Mouse (Mus musculus): Measurements from ENCODE around the gene Ephb4. TPM values are rescaled to one million over a fixed set of nuclear protein-coding genes. Genes with fewer than 3 reads are reported as not detected.

Gene Ephb4
- polyA plus RNA-seq, 1 experiment from 2014 or later: 5.7 TPM

- ATAC-seq (no peak), DNase-seq (no peak)
- H3K4me1 ChIP-seq (ENCODE audit: insufficient read depth): peaks cover 13% of the 10 kb centered on the region
- peaks cover 3% of the 10 kb centered on the region; the same call in 1 of the 2 replicates for H3K36me3 ChIP-seq (replicated peaks; ENCODE audit: insufficient read depth, low read length)
- no peak for TF ChIP-seq EP300 (IDR thresholded peaks at IDR 0.05; ENCODE audit: low read depth)
- no peak for TF ChIP-seq CTCF (IDR thresholded peaks at IDR 0.05; ENCODE audit: low read depth)
- peak overlapping the region; percentile 59 for H3K4me3 ChIP-seq (ENCODE audit: low read depth, low read length)
- WGBS (ENCODE audit: insufficient replicate concordance): 47% methylated on average over 4 of the region's 4 CpGs
- peak overlapping the region; percentile 74; the same call in 1 of the 2 replicates for H3K9ac ChIP-seq (replicated peaks)
- peak overlapping the region; percentile 40; the same call in 1 of the 2 replicates for H3K27ac ChIP-seq (ENCODE audit: low read depth)
- peaks cover 37% of the 10 kb centered on the region for H3K27me3 ChIP-seq (ENCODE audit: insufficient read depth, low read length)
- no peaks in the 10 kb centered on the region for H3K9me3 ChIP-seq (ENCODE audit: low read length)
- H3K4me2 ChIP-seq (ENCODE audit: low read depth, low read length): peak overlapping the region; percentile 74
Measured at GRCm38 (mm10) chr5:137351394-137351793, 1.5 kb downstream of the Ephb4 start.

GRCm38 (mm10) chr5:137352011-137352975 lies 2.4 kb downstream of the Ephb4 start:
- DNase-seq: no peak
- Histone ChIP-seq H3K27me3 (ENCODE audit: insufficient read depth, low read length) (peaks cover 37% of the 10 kb centered on the region), H3K9ac (replicated peaks) (peak overlapping the region; percentile 74; the same call in 1 of the 2 replicates), H3K9me3 (ENCODE audit: low read length) (no peaks in the 10 kb centered on the region), H3K27ac (ENCODE audit: low read depth) (peak overlapping the region; percentile 40; the same call in 1 of the 2 replicates), H3K4me2 (ENCODE audit: low read depth, low read length) (peak overlapping the region; percentile 74), H3K36me3 (replicated peaks; ENCODE audit: insufficient read depth, low read length) (peaks cover 4% of the 10 kb centered on the region), H3K4me1 (ENCODE audit: insufficient read depth) (peaks cover 6% of the 10 kb centered on the region; the same call in 1 of the 2 replicates), H3K4me3 (ENCODE audit: low read depth, low read length) (peak overlapping the region; percentile 59)
- WGBS (ENCODE audit: insufficient replicate concordance): 37% methylated on average over 16 of the region's 16 CpGs
- TF ChIP-seq CTCF (IDR thresholded peaks at IDR 0.05; ENCODE audit: low read depth) (no peak), EP300 (IDR thresholded peaks at IDR 0.05; ENCODE audit: low read depth) (no peak)
- ATAC-seq: no peak

- no peaks in the 10 kb centered on the region for H3K9me3 ChIP-seq (ENCODE audit: low read length)
- H3K4me3 ChIP-seq (ENCODE audit: low read depth, low read length): no peak overlapping the region
- no peak overlapping the region for H3K27ac ChIP-seq (ENCODE audit: low read depth)
- H3K36me3 ChIP-seq (replicated peaks; ENCODE audit: insufficient read depth, low read length): peaks cover 7% of the 10 kb centered on the region
- H3K4me1 ChIP-seq (ENCODE audit: insufficient read depth): peaks cover 6% of the 10 kb centered on the region; the same call in 1 of the 2 replicates
- 73% methylated on average over 17 of the region's 17 CpGs for WGBS (ENCODE audit: insufficient replicate concordance)
- H3K27me3 ChIP-seq (ENCODE audit: insufficient read depth, low read length): peaks cover 22% of the 10 kb centered on the region
- DNase-seq (no peak), ATAC-seq (no peak)
- H3K9ac ChIP-seq (replicated peaks): no peak overlapping the region
- no peak overlapping the region for H3K4me2 ChIP-seq (ENCODE audit: low read depth, low read length)
- no peak for TF ChIP-seq EP300 (IDR thresholded peaks at IDR 0.05; ENCODE audit: low read depth)
- TF ChIP-seq CTCF (IDR thresholded peaks at IDR 0.05; ENCODE audit: low read depth): no peak
Measured at GRCm38 (mm10) chr5:137354091-137354490, 4.2 kb downstream of the Ephb4 start.

GRCm38 (mm10) chr5:137358382-137358781 lies 8.5 kb downstream of the Ephb4 start:
- no peaks in the 10 kb centered on the region for H3K9me3 ChIP-seq (ENCODE audit: low read length)
- H3K27me3 ChIP-seq (ENCODE audit: insufficient read depth, low read length): no peaks in the 10 kb centered on the region
- no peak overlapping the region for H3K9ac ChIP-seq (replicated peaks)
- 38% methylated on average over 7 of the region's 7 CpGs for WGBS (ENCODE audit: insufficient replicate concordance)
- no peak for ATAC-seq
- H3K27ac ChIP-seq (ENCODE audit: low read depth): no peak overlapping the region; the same call in 1 of the 2 replicates
- peak; percentile 25 for DNase-seq
- H3K4me3 ChIP-seq (ENCODE audit: low read depth, low read length): no peak overlapping the region
- no peaks in the 10 kb centered on the region for H3K4me1 ChIP-seq (ENCODE audit: insufficient read depth)
- peaks cover 32% of the 10 kb centered on the region for H3K36me3 ChIP-seq (replicated peaks; ENCODE audit: insufficient read depth, low read length)
- H3K4me2 ChIP-seq (ENCODE audit: low read depth, low read length): no peak overlapping the region
- TF ChIP-seq EP300 (IDR thresholded peaks at IDR 0.05; ENCODE audit: low read depth) (no peak), CTCF (IDR thresholded peaks at IDR 0.05; ENCODE audit: low read depth) (peak; percentile 49)

GRCm38 (mm10) chr5:137369665-137370064 lies 19.8 kb downstream of the Ephb4 start:
- H3K36me3 ChIP-seq (replicated peaks; ENCODE audit: insufficient read depth, low read length): peaks cover 52% of the 10 kb centered on the region
- ATAC-seq (no peak), DNase-seq (no peak)
- H3K27ac ChIP-seq (ENCODE audit: low read depth): no peak overlapping the region
- H3K9ac ChIP-seq (replicated peaks): no peak overlapping the region
- H3K4me3 ChIP-seq (ENCODE audit: low read depth, low read length): no peak overlapping the region
- no peak overlapping the region for H3K4me2 ChIP-seq (ENCODE audit: low read depth, low read length)
- WGBS (ENCODE audit: insufficient replicate concordance): 86% methylated on average over 10 of the region's 11 CpGs
- H3K9me3 ChIP-seq (ENCODE audit: low read length): no peaks in the 10 kb centered on the region
- no peaks in the 10 kb centered on the region for H3K27me3 ChIP-seq (ENCODE audit: insufficient read depth, low read length)
- TF ChIP-seq EP300 (IDR thresholded peaks at IDR 0.05; ENCODE audit: low read depth): no peak
- TF ChIP-seq CTCF (IDR thresholded peaks at IDR 0.05; ENCODE audit: low read depth): no peak
- H3K4me1 ChIP-seq (ENCODE audit: insufficient read depth): no peaks in the 10 kb centered on the region

GRCm38 (mm10) chr5:137373371-137373950 lies 23.6 kb downstream of the Ephb4 start:
- WGBS (ENCODE audit: insufficient replicate concordance): 71% methylated on average over 12 of the region's 12 CpGs
- TF ChIP-seq CTCF (IDR thresholded peaks at IDR 0.05; ENCODE audit: low read depth) (no peak), EP300 (IDR thresholded peaks at IDR 0.05; ENCODE audit: low read depth) (no peak)
- H3K4me1 ChIP-seq (ENCODE audit: insufficient read depth): 0 out of 2 replicates have a peak, but pooled peaks cover 7% of the 10 kb centered on the region
- no peak overlapping the region for H3K4me2 ChIP-seq (ENCODE audit: low read depth, low read length)
- DNase-seq (no peak), ATAC-seq (no peak)
- peaks cover 35% of the 10 kb centered on the region for H3K36me3 ChIP-seq (replicated peaks; ENCODE audit: insufficient read depth, low read length)
- H3K9ac ChIP-seq (replicated peaks): no peak overlapping the region; the same call in 1 of the 2 replicates
- no peak overlapping the region for H3K4me3 ChIP-seq (ENCODE audit: low read depth, low read length)
- H3K27me3 ChIP-seq (ENCODE audit: insufficient read depth, low read length): no peaks in the 10 kb centered on the region
- H3K9me3 ChIP-seq (ENCODE audit: low read length): no peaks in the 10 kb centered on the region
- no peak overlapping the region for H3K27ac ChIP-seq (ENCODE audit: low read depth)

All from liver, postnatal 0 days (tissue).